In genomic region chr8:122419881-122420555, GRCm38 (mm10) we compare ENCODE assay signal across 15 mouse cellular contexts. TPM values are rescaled to one million over a fixed set of nuclear protein-coding genes. Genes with fewer than 3 reads are reported as not detected.
DNase-seq lines count a peak whose midpoint lies in the region; ATAC-seq lines count a peak whose summit lies in the region.
"Had no signal": no experiment of that assay in that cellular context is flagged by ENCODE, and none has a peak within 500 bp of the region (broad histone marks: within the 10 kb centered on the region; RNA-seq: fewer than 3 reads in every experiment).

No protein-coding gene starts in this region.

- 0 out of 2 replicates have a peak overlapping the region, but pooled peaks have one; percentile 6 for H3K9ac ChIP-seq in kidney, embryonic 16.5 days (replicated peaks; ENCODE audit: low read length)
- H3K9ac ChIP-seq: liver, postnatal 0 days had no signal

- WGBS in kidney, embryonic 16.5 days, result 70% methylated on average over 9 of the region's 9 CpGs

- no peak overlapping the region for H3K4me3 ChIP-seq in kidney, embryonic 16.5 days (ENCODE audit: low read length)

- peaks cover 36% of the 10 kb centered on the region for H3K36me3 ChIP-seq in kidney, embryonic 16.5 days (ENCODE audit: insufficient read depth, low read length)

- H3K9me3 ChIP-seq in kidney, embryonic 16.5 days (ENCODE audit: low read length), result no peaks in the 10 kb centered on the region

- H3K4me2 ChIP-seq in kidney, embryonic 16.5 days (replicated peaks; ENCODE audit: low read depth, low read length), result no peak overlapping the region

- no peak overlapping the region for H3K27ac ChIP-seq in kidney, embryonic 16.5 days (ENCODE audit: low read length)

- ATAC-seq in kidney, embryonic 16.5 days (ENCODE audit: low FRiP score, low TSS enrichment), result no peak
- no peak for ATAC-seq in megakaryocyte progenitor cell, adult 5-6 weeks (replicated peaks; ENCODE audit: poor library complexity)
- ATAC-seq: intestine, embryonic 16.5 days; liver, postnatal 0 days had no signal

- H3K4me1 ChIP-seq in kidney, embryonic 16.5 days (ENCODE audit: insufficient read depth, low read length), result peaks cover 13% of the 10 kb centered on the region

- peak; percentile 65 to 73 for DNase-seq in cerebellum, postnatal 14 days
- DNase-seq in cerebellum, adult 9-10 months, result no peak
- no peak for DNase-seq in kidney, adult 18-20 months
- DNase-seq in frontal cortex, adult 2 months (ENCODE audit: extremely low spot score in 1 of 2, low spot score in 1 of 2), result peak; percentile 53 to 70
- DNase-seq in lung, postnatal 10 days, result peak; percentile 80
- DNase-seq in adrenal gland, adult 2 months, result no peak
- DNase-seq: liver, postnatal 0 days had no signal

- H3K27me3 ChIP-seq in kidney, embryonic 16.5 days (ENCODE audit: insufficient read depth, low read length), result no peaks in the 10 kb centered on the region

RNA-seq across cellular contexts. Expression of gene Il17c, which starts 1.8 kb away (rescaled TPM):
- not detected in 2 replicates for polyA plus RNA-seq in kidney, embryonic 16.5 days (2015; fragmentation: Nextera tagmentation; extraction: Ambion mirVana)
- 0.46 and 1.0 TPM in 2 replicates for polyA plus RNA-seq in frontal cortex, adult 2 months (2012; rRNA removed)
- not detected for total RNA-seq in adrenal gland, adult 2 months (2021)
- polyA plus RNA-seq in adrenal gland, adult 2 months (2012; rRNA removed), result 0.16 TPM in 1 of 2 replicates, not detected in the other
- total RNA-seq in megakaryocyte progenitor cell, adult 5-6 weeks (2015), result not detected in 2 replicates
- not detected in 2 replicates for total RNA-seq in megakaryocyte progenitor cell, adult 5-6 weeks (2017)
- total RNA-seq: adrenal gland, postnatal 4 days; layer of hippocampus, adult 8-10 months; MEL had no signal
- polyA plus RNA-seq: heart, embryonic 14.5 days; intestine, embryonic 16.5 days; liver, postnatal 0 days; urinary bladder, adult 2 months had no signal

RNA-seq across cellular contexts. Expression of gene Cyba, which starts 12.7 kb away (rescaled TPM):
- 385 and 421 TPM in 2 replicates for polyA plus RNA-seq in kidney, embryonic 16.5 days (2015; fragmentation: Nextera tagmentation; extraction: Ambion mirVana)
- 19.4 and 21.5 TPM in 2 replicates for polyA plus RNA-seq in frontal cortex, adult 2 months (2012; rRNA removed)
- 10 to 100 TPM; 26.3 to 43.7 TPM for total RNA-seq in adrenal gland, adult 2 months (2021)
- 108 and 116 TPM in 2 replicates for polyA plus RNA-seq in adrenal gland, adult 2 months (2012; rRNA removed)
- total RNA-seq in megakaryocyte progenitor cell, adult 5-6 weeks (2015), result 123 and 166 TPM in 2 replicates
- total RNA-seq in megakaryocyte progenitor cell, adult 5-6 weeks (2017), result 94.4 and 117 TPM in 2 replicates

RNA-seq across cellular contexts. Expression of gene Mvd, which starts 23.2 kb away (rescaled TPM):
- 36.4 and 36.6 TPM in 2 replicates for polyA plus RNA-seq in kidney, embryonic 16.5 days (2015; fragmentation: Nextera tagmentation; extraction: Ambion mirVana)
- polyA plus RNA-seq in frontal cortex, adult 2 months (2012; rRNA removed), result 31.2 and 35.9 TPM in 2 replicates
- total RNA-seq in adrenal gland, adult 2 months (2021), result 10 to 100 TPM in 1 of 2 experiments, 1 to 10 TPM in 1; 9.2 to 39.5 TPM
- polyA plus RNA-seq in adrenal gland, adult 2 months (2012; rRNA removed), result 39.7 and 73.8 TPM in 2 replicates
- 3.4 and 3.8 TPM in 2 replicates for total RNA-seq in megakaryocyte progenitor cell, adult 5-6 weeks (2015)
- 3.2 and 5.6 TPM in 2 replicates for total RNA-seq in megakaryocyte progenitor cell, adult 5-6 weeks (2017)

RNA-seq across cellular contexts. Expression of gene Snai3, which starts 40.5 kb away (rescaled TPM):
- polyA plus RNA-seq in kidney, embryonic 16.5 days (2015; fragmentation: Nextera tagmentation; extraction: Ambion mirVana), result 0.75 and 0.77 TPM in 2 replicates
- 0.22 and 0.57 TPM in 2 replicates for polyA plus RNA-seq in frontal cortex, adult 2 months (2012; rRNA removed)
- not detected for total RNA-seq in adrenal gland, adult 2 months (2021)
- 0.15 and 0.19 TPM in 2 replicates for polyA plus RNA-seq in adrenal gland, adult 2 months (2012; rRNA removed)
- 0.30 TPM in 1 of 2 replicates, not detected in the other for total RNA-seq in megakaryocyte progenitor cell, adult 5-6 weeks (2015)
- total RNA-seq in megakaryocyte progenitor cell, adult 5-6 weeks (2017), result not detected in 2 replicates
- total RNA-seq: layer of hippocampus, adult 8-10 months; MEL had no signal

RNA-seq across cellular contexts. Expression of gene Zc3h18, which starts 43.6 kb away (rescaled TPM):
- 50.1 and 50.6 TPM in 2 replicates for polyA plus RNA-seq in kidney, embryonic 16.5 days (2015; fragmentation: Nextera tagmentation; extraction: Ambion mirVana)
- polyA plus RNA-seq in frontal cortex, adult 2 months (2012; rRNA removed), result 35.1 and 36.1 TPM in 2 replicates
- 10 to 100 TPM; 36.9 to 44.8 TPM for total RNA-seq in adrenal gland, adult 2 months (2021)
- polyA plus RNA-seq in adrenal gland, adult 2 months (2012; rRNA removed), result 34.3 and 38.2 TPM in 2 replicates
- 26.1 and 27.2 TPM in 2 replicates for total RNA-seq in megakaryocyte progenitor cell, adult 5-6 weeks (2015)
- total RNA-seq in megakaryocyte progenitor cell, adult 5-6 weeks (2017), result 55.6 and 67.3 TPM in 2 replicates

Comparison
In these comparisons a context has a peak if more than half of its experiments do, and no peak if none do; other contexts are left out.
1. DNase-seq: peak in cerebellum, postnatal 14 days (2 of 2), frontal cortex, adult 2 months (2 of 2) and lung, postnatal 10 days (single experiment); none in cerebellum, adult 9-10 months (single experiment), kidney, adult 18-20 months (single experiment) and adrenal gland, adult 2 months (single experiment).